Mouse (Mus musculus) kidney, postnatal 36 days (tissue): ENCODE results near the gene Rnf31.
A peak's percentile ranks its signal among the peaks of the same experiment; 100 is the strongest.

ENCODE experiments used
- DNase-seq, 2 experiments: peaks; one replicate each; pipeline ENCODE4 v3.0.0; 2021 to 2022; ENCODE audit warnings: mixed read lengths in 2 of 2

Gene Rnf31

GRCm38 (mm10) chr14:55604823-55605222, 13.3 kb downstream of the Rnf31 start:
- no peak for DNase-seq

- DNase-seq: no peak
These were observed 14.4 kb downstream of the Rnf31 start for GRCm38 (mm10) chr14:55605743-55606459.

- no peak for DNase-seq
These were observed 16.8 kb downstream of the Rnf31 start for GRCm38 (mm10) chr14:55608339-55608738.

GRCm38 (mm10) chr14:55613346-55613745, 21.8 kb downstream of the Rnf31 start:
- DNase-seq: peak; percentile 19 to 29

- DNase-seq: no peak
These were observed 23.2 kb downstream of the Rnf31 start for GRCm38 (mm10) chr14:55614565-55615178.

GRCm38 (mm10) chr14:55615876-55616275, 24.4 kb downstream of the Rnf31 start:
- no peak for DNase-seq

GRCm38 (mm10) chr14:55616844-55617243, 25.3 kb downstream of the Rnf31 start:
- no peak for DNase-seq

GRCm38 (mm10) chr14:55617822-55618221, 26.3 kb downstream of the Rnf31 start, which contains the start of gene Rec8:
TSS of gene Rec8 (plus strand) at chr14:55618037.
- peak; percentile 51 to 64 for DNase-seq

- DNase-seq: no peak
These were observed 27.1 kb downstream of the Rnf31 start for GRCm38 (mm10) chr14:55618486-55619195.

GRCm38 (mm10) chr14:55628077-55628827, 36.7 kb downstream of the Rnf31 start:
- no peak for DNase-seq

- peak; percentile 49 to 86 for DNase-seq
These were observed 37.8 kb downstream of the Rnf31 start for GRCm38 (mm10) chr14:55629312-55629711.

GRCm38 (mm10) chr14:55634874-55635522, 43.5 kb downstream of the Rnf31 start:
- DNase-seq: peak; percentile 14 to 54

- DNase-seq: peak; percentile 94 to 95
These were observed 44.1 kb downstream of the Rnf31 start, which contains the start of gene Ipo4 for GRCm38 (mm10) chr14:55635523-55636007. TSS of gene Ipo4 (minus strand) at chr14:55635957.

GRCm38 (mm10) chr14:55637795-55638194, 46.3 kb downstream of the Rnf31 start, which contains the start of gene Gm49378:
TSS of gene Gm49378 (minus strand) at chr14:55637895.
- DNase-seq: no peak

- DNase-seq: no peak
These were observed 49.3 kb downstream of the Rnf31 start for GRCm38 (mm10) chr14:55640816-55641215.

- no peak for DNase-seq
These were observed 49.8 kb downstream of the Rnf31 start for GRCm38 (mm10) chr14:55641291-55641690.

- no peak for DNase-seq
These were observed 51.2 kb downstream of the Rnf31 start for GRCm38 (mm10) chr14:55642679-55643059.

GRCm38 (mm10) chr14:55643060-55643907, 51.8 kb downstream of the Rnf31 start, which contains the start of gene Tm9sf1:
TSS of gene Tm9sf1 (minus strand) at chr14:55643806.
- peak; percentile 84 to 90 for DNase-seq

GRCm38 (mm10) chr14:55644261-55644888, 52.9 kb downstream of the Rnf31 start:
- peak; percentile 21 to 39 for DNase-seq

- DNase-seq: no peak
These were observed 58.4 kb downstream of the Rnf31 start, which contains the start of gene Tssk4 for GRCm38 (mm10) chr14:55649884-55650283. TSS of gene Tssk4 (plus strand) at chr14:55650184.
